Mouse (Mus musculus) CH12.LX (cell line): ENCODE measurements around the gene Map3k20. TPM values are rescaled to one million over a fixed set of nuclear protein-coding genes. Genes with fewer than 3 reads are reported as not detected.

Experiments
- DNase-seq: peaks from one replicate; pipeline ENCODE4 v3.0.0-alpha.2; 2013; ENCODE audit errors: extremely low read depth
- H3K27ac ChIP-seq: 2 replicates; pipeline ENCODE4 v1.5.1; 2012; ENCODE audit warnings: low read depth, mild to moderate bottlenecking, control low read depth, moderate library complexity; ENCODE audit not compliant: insufficient read depth
- H3K27me3 ChIP-seq: replicated peaks from 2 replicates; pipeline ENCODE3; 2012; ENCODE audit warnings: inconsistent platforms
- H3K36me3 ChIP-seq, 2 experiments: replicated peaks in 1 of 2; 2 replicates each; pipeline versions ENCODE3 to v1.6.1; 2012; ENCODE audit warnings: inconsistent platforms in 1 of 2, low read length in 1 of 2, mild to moderate bottlenecking in 1 of 2, mixed read lengths in 1 of 2, moderate library complexity in 1 of 2; ENCODE audit not compliant: control insufficient read depth in 1 of 2, insufficient read depth in 1 of 2
- H3K4me1 ChIP-seq, 2 experiments: 2 replicates each; pipeline ENCODE4 v1.6.1; 2012; ENCODE audit warnings: inconsistent platforms in 1 of 2, moderate library complexity in 1 of 2; ENCODE audit not compliant: insufficient read depth in 2 of 2, control insufficient read depth in 1 of 2
- H3K4me2 ChIP-seq: 2 replicates; pipeline ENCODE4 v1.6.1; 2012; ENCODE audit warnings: low read depth, mild to moderate bottlenecking, control low read depth; ENCODE audit not compliant: poor library complexity, insufficient read depth, severe bottlenecking
- H3K4me3 ChIP-seq, 3 experiments: fragments of 150-350 bp in 1 of 3; sonication (generic) in 1 of 3; replicated peaks in 1 of 3; 2 replicates each; pipeline versions ENCODE3 to v1.5.1; 2011 to 2012; ENCODE audit warnings: low read depth in 2 of 3, low read length in 2 of 3, mild to moderate bottlenecking in 2 of 3, moderate library complexity in 2 of 3, control low read depth in 1 of 3, improper control_type of control experiment in 1 of 3, inconsistent platforms in 1 of 3, mixed read lengths in 1 of 3; ENCODE audit not compliant: poor library complexity in 1 of 3
- H3K79me2 ChIP-seq: replicated peaks from 2 replicates; pipeline ENCODE4 v1.6.1; 2012; ENCODE audit warnings: mild to moderate bottlenecking, moderate library complexity; ENCODE audit not compliant: control insufficient read depth, poor library complexity, insufficient read depth, severe bottlenecking; ENCODE audit errors: extremely low read depth
- H3K9ac ChIP-seq: 2 replicates; pipeline ENCODE4 v1.6.1; 2012; ENCODE audit warnings: low read depth, mild to moderate bottlenecking, control low read depth, moderate library complexity; ENCODE audit not compliant: insufficient read depth
- H3K9me3 ChIP-seq: replicated peaks from 2 replicates; pipeline ENCODE3; 2012; ENCODE audit warnings: low read length, inconsistent platforms, mixed read lengths
- BHLHE40 ChIP-seq: IDR thresholded peaks from 2 replicates; pipeline ENCODE4 v1.6.1; 2011; ENCODE audit warnings: mild to moderate bottlenecking, low read depth, low read length, improper control_type of control experiment
- CTCF ChIP-seq, 2 experiments: IDR thresholded peaks in 1 of 2; conservative IDR thresholded peaks in 1 of 2; 2 replicates each; pipeline ENCODE4 v1.5.1; 2011 to 2012; ENCODE audit warnings: low read depth in 2 of 2, low read length in 2 of 2, improper control_type of control experiment in 1 of 2, inconsistent platforms in 1 of 2, mild to moderate bottlenecking in 1 of 2, moderate library complexity in 1 of 2
- E2F4 ChIP-seq: IDR thresholded peaks from 2 replicates; pipeline ENCODE4 v1.6.1; 2011; ENCODE audit warnings: low read depth, low read length, improper control_type of control experiment; ENCODE audit not compliant: insufficient replicate concordance
- EP300 ChIP-seq: IDR thresholded peaks from 2 replicates; pipeline ENCODE4 v1.6.1; 2011; ENCODE audit warnings: low read length, improper control_type of control experiment
- ETS1 ChIP-seq: conservative IDR thresholded peaks from 2 replicates; pipeline ENCODE4 v1.6.1; 2012; ENCODE audit warnings: low read depth, mild to moderate bottlenecking, inconsistent platforms, low read length, improper control_type of control experiment, moderate library complexity
- IRF4 ChIP-seq: IDR thresholded peaks from 2 replicates; pipeline ENCODE4 v1.6.1; 2014; ENCODE audit warnings: low read depth, mild to moderate bottlenecking, inconsistent platforms, low read length, improper control_type of control experiment
- JUN ChIP-seq: IDR thresholded peaks from 2 replicates; pipeline ENCODE4 v1.6.1; 2011; ENCODE audit warnings: low read depth, mild to moderate bottlenecking, low read length, improper control_type of control experiment, moderate library complexity; ENCODE audit not compliant: insufficient read depth
- JUND ChIP-seq: conservative IDR thresholded peaks from 2 replicates; pipeline ENCODE4 v1.6.1; 2011; ENCODE audit warnings: low read depth, low read length, improper control_type of control experiment
- KAT2A ChIP-seq: IDR thresholded peaks from 2 replicates; pipeline ENCODE4 v1.6.1; 2012; ENCODE audit warnings: low read length, improper control_type of control experiment, inconsistent platforms; ENCODE audit not compliant: insufficient replicate concordance
- MAFK ChIP-seq: IDR thresholded peaks from 2 replicates; pipeline ENCODE4 v1.6.1; 2011; ENCODE audit warnings: low read length, improper control_type of control experiment; ENCODE audit not compliant: insufficient replicate concordance
- MAX ChIP-seq: IDR thresholded peaks from 2 replicates; pipeline ENCODE4 v1.6.1; 2011; ENCODE audit warnings: low read length, improper control_type of control experiment
- PAX5 ChIP-seq: IDR thresholded peaks from 2 replicates; pipeline ENCODE4 v1.6.1; 2012; ENCODE audit warnings: low read length, inconsistent platforms, mixed read lengths
- POLR2A ChIP-seq: IDR thresholded peaks from 2 replicates; pipeline ENCODE4 v1.6.1; 2011; ENCODE audit warnings: low read depth, mild to moderate bottlenecking, improper control_type of control experiment, low read length
- POLR2AphosphoS2 ChIP-seq: IDR thresholded peaks from 2 replicates; pipeline ENCODE4 v1.6.1; 2011; ENCODE audit warnings: low read depth, low read length, improper control_type of control experiment
- RAD21 ChIP-seq: IDR thresholded peaks from 2 replicates; pipeline ENCODE4 v1.6.1; 2011; ENCODE audit warnings: low read depth, mild to moderate bottlenecking, low read length, improper control_type of control experiment, moderate library complexity
- RCOR1 ChIP-seq: conservative IDR thresholded peaks from 2 replicates; pipeline ENCODE4 v1.6.1; 2012; ENCODE audit warnings: low read depth, mild to moderate bottlenecking, inconsistent platforms, low read length, improper control_type of control experiment
- TBP ChIP-seq: conservative IDR thresholded peaks from 2 replicates; pipeline ENCODE4 v1.6.1; 2011; ENCODE audit warnings: low read depth, low read length, improper control_type of control experiment
- UBTF ChIP-seq: IDR thresholded peaks from 2 replicates; pipeline ENCODE4 v1.6.1; 2012; ENCODE audit warnings: low read depth, mild to moderate bottlenecking, inconsistent platforms, low read length, improper control_type of control experiment, moderate library complexity
- USF1 ChIP-seq: IDR thresholded peaks from 2 replicates; pipeline ENCODE4 v1.6.1; 2014; ENCODE audit warnings: low read depth, mild to moderate bottlenecking, inconsistent platforms, low read length, improper control_type of control experiment
- USF2 ChIP-seq: conservative IDR thresholded peaks from 2 replicates; pipeline ENCODE4 v1.6.1; 2011; ENCODE audit warnings: low read depth, low read length, improper control_type of control experiment
- ZMIZ1 ChIP-seq: IDR thresholded peaks from 2 replicates; pipeline ENCODE4 v1.6.1; 2012; ENCODE audit warnings: low read depth, mild to moderate bottlenecking, inconsistent platforms, low read length, improper control_type of control experiment
- ZNF384 ChIP-seq: IDR thresholded peaks from 2 replicates; pipeline ENCODE4 v1.6.1; 2012; ENCODE audit warnings: low read depth, low read length, improper control_type of control experiment, inconsistent platforms
- dilution Hi-C: fragments of 300-500 bp; cut with MboI; formaldehyde crosslinking; loops from 2 replicates; pipeline ENCODE4 v1.14.3; 2020; ENCODE audit warnings: low sequenced_read_pairs; ENCODE audit not compliant: extremely low pct_unique_long_range_greater_than_20kb, extremely low pct_ligation_motif_present
- in situ Hi-C: fragments of 300-500 bp; cut with MboI; formaldehyde crosslinking; loops from 3 replicates; pipeline ENCODE4 v1.14.3; 2019; ENCODE audit warnings: low sequenced_read_pairs, low pct_ligation_motif_present, low pct_unique_long_range_greater_than_20kb, mixed read lengths
- polyA plus RNA-seq: library from polyadenylated mRNA; unstranded; fragments of >175 nt; gene quantifications from 2 replicates; pipeline ENCODE4 v1.2.1, GENCODE M21; 2012; ENCODE audit warnings: low read depth; ENCODE audit not compliant: insufficient read length
- total RNA-seq, 2 experiments: library from RNA; depleted of rRNA; stranded (reverse); fragments of 300-350 nt in 1 of 2; fragments of >200 nt in 1 of 2; gene quantifications; 2 replicates each; pipeline ENCODE4 v1.2.3; 2012 to 2014

Gene Map3k20
- total and polyA plus RNA-seq, 3 experiments, result 4.1 to 6.6 (median 6.1) TPM

GRCm38 (mm10) chr2:72446106-72446505 lies 160.7 kb downstream of the Map3k20 start:
- Histone ChIP-seq H3K4me2 (no peak overlapping the region), H3K4me3 (no peak overlapping the region), H3K27ac (no peak overlapping the region), H3K4me1 (peaks cover 0 to 16% of the 10 kb centered on the region in 2 experiments; a peak in 3 of 4 replicates), H3K9ac (no peak overlapping the region), H3K36me3 (peaks cover 3 to 6% of the 10 kb centered on the region in 2 experiments), H3K27me3 (no peaks in the 10 kb centered on the region), H3K79me2 (no peaks in the 10 kb centered on the region), H3K9me3 (no peaks in the 10 kb centered on the region)
- in situ Hi-C loops (no loop called here), dilution Hi-C loops (no loop called here)
- TF ChIP-seq E2F4, result no peak
- no peak for TF ChIP-seq CTCF (conservative IDR thresholded peaks at IDR 0.05 in 1 of 2, IDR thresholded peaks at IDR 0.05 in 1 of 2; ENCODE audit: low read depth in 2 of 2, low read length in 2 of 2)
- DNase-seq, result no peak

- Histone ChIP-seq H3K4me1 (peaks cover 0 to 16% of the 10 kb centered on the region in 2 experiments; a peak in 3 of 4 replicates), H3K27me3 (no peaks in the 10 kb centered on the region), H3K27ac (no peak overlapping the region), H3K9ac (no peak overlapping the region), H3K9me3 (no peaks in the 10 kb centered on the region), H3K4me3 (no peak overlapping the region), H3K4me2 (no peak overlapping the region), H3K79me2 (no peaks in the 10 kb centered on the region), H3K36me3 (peaks cover under 1 to 2% of the 10 kb centered on the region in 2 experiments)
- in situ Hi-C loops, result no loop called here
- dilution Hi-C loops, result no loop called here
- 0 out of 2 replicates have a peak, but pooled peaks have one; percentile 12 for TF ChIP-seq ETS1
- no peak for TF ChIP-seq MAFK
- no peak for TF ChIP-seq ZMIZ1
- peak; percentile 73 for TF ChIP-seq USF2
- TF ChIP-seq USF1, result peak; percentile 58
- TF ChIP-seq POLR2A, result no peak
- TF ChIP-seq JUND, result no peak
- TF ChIP-seq ZNF384, result no peak
- no peak for TF ChIP-seq TBP
- TF ChIP-seq UBTF, result no peak
- TF ChIP-seq CTCF (conservative IDR thresholded peaks at IDR 0.05 in 1 of 2, IDR thresholded peaks at IDR 0.05 in 1 of 2; ENCODE audit: low read depth in 2 of 2, low read length in 2 of 2), result no peak
- no peak for TF ChIP-seq E2F4
- no peak for TF ChIP-seq RAD21
- TF ChIP-seq MAX, result no peak
- no peak for TF ChIP-seq EP300
- no peak for TF ChIP-seq POLR2AphosphoS2
- no peak for TF ChIP-seq PAX5
- TF ChIP-seq IRF4, result no peak
- peak; percentile 73 for TF ChIP-seq BHLHE40
- no peak for TF ChIP-seq KAT2A
- TF ChIP-seq RCOR1, result no peak
- TF ChIP-seq JUN, result no peak
- peak; percentile 52 for DNase-seq
These were observed 161.2 kb downstream of the Map3k20 start for GRCm38 (mm10) chr2:72446615-72447014.
